Mouse (Mus musculus) stomach, embryonic 16.5 days (tissue): ENCODE data around the gene Crb3. TPM values are rescaled to one million over a fixed set of nuclear protein-coding genes. Genes with fewer than 3 reads are reported as not detected.

Source experiments
- ATAC-seq: fragments of 200-750 bp; cut with Nextera tagmentation; 2 replicates; pipeline ENCODE4 v1.8.0; 2017; ENCODE audit warnings: moderate number of reproducible peaks, moderate TSS enrichment; ENCODE audit not compliant: insufficient read depth, low FRiP score
- H3K27ac ChIP-seq: fragments of 300-500 bp; sonication (generic); 2 replicates; pipeline ENCODE4 v1.5.1; 2014; ENCODE audit warnings: low read length
- H3K27me3 ChIP-seq: fragments of 300-500 bp; sonication (generic); 2 replicates; pipeline ENCODE4 v1.6.1; 2014; ENCODE audit warnings: low read length, control low read depth, mixed read lengths; ENCODE audit not compliant: control insufficient read depth, insufficient read depth
- H3K36me3 ChIP-seq: fragments of 300-500 bp; sonication (generic); 2 replicates; pipeline ENCODE4 v1.6.1; 2014; ENCODE audit warnings: low read length; ENCODE audit not compliant: control insufficient read depth, insufficient read depth
- H3K4me1 ChIP-seq: fragments of 300-500 bp; sonication (generic); 2 replicates; pipeline ENCODE4 v1.6.1; 2014; ENCODE audit warnings: low read length, control low read depth, mixed read lengths; ENCODE audit not compliant: control insufficient read depth, insufficient read depth
- H3K4me2 ChIP-seq: fragments of 300-500 bp; sonication (generic); 2 replicates; pipeline ENCODE4 v1.6.1; 2014; ENCODE audit warnings: low read depth, low read length, mixed read lengths
- H3K4me3 ChIP-seq: fragments of 300-500 bp; sonication (generic); replicated peaks from 2 replicates; pipeline ENCODE4 v1.5.1; 2014; ENCODE audit warnings: mild to moderate bottlenecking, low read length
- H3K9ac ChIP-seq: fragments of 300-500 bp; sonication (generic); 2 replicates; pipeline ENCODE4 v1.6.1; 2014; ENCODE audit warnings: low read length
- H3K9me3 ChIP-seq: fragments of 300-500 bp; sonication (generic); replicated peaks from 2 replicates; pipeline ENCODE4 v1.6.1; 2016; ENCODE audit warnings: low read length, control low read depth; ENCODE audit not compliant: control insufficient read depth
- WGBS: fragments of 180-500 bp; shearing (Covaris S2); extraction: QIAGEN DNeasy Blood & Tissue Kit; methylation state at CpG from one replicate; pipeline ENCODE4 v1.1.7; 2014; 5-methylcytosine and 5-hydroxymethylcytosine counted together
- polyA plus RNA-seq: library from polyadenylated mRNA; unstranded; fragments of >200 nt; fragmentation: Nextera tagmentation; extraction: Ambion mirVana; gene quantifications from 2 replicates; pipeline ENCODE4 v1.2.1, GENCODE M21; 2015

Gene Crb3
- polyA plus RNA-seq, 1 experiment from 2014 or later = 62.6 TPM

DNA sequence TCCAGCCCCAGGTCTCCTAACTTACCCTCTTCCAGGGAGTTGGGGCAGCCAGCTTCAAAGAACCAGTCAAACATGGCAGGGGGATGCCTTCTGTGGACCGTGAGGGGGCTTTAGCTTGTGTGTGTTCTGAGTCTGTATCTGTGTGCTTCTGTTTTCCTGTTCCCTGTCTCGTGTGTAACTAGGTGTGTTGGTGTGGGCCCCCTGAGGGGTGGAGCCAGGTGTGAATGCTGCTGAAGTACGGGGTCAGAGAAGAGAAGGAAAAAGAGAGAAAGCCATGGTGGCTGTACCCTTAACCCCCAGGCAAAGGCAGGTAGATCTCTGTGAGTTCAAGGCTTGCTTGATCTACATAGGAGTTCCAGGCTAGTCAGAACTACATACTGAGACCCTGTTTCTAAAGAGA is 18.0 kb downstream of the Crb3 start:
- Histone ChIP-seq H3K4me3 (no peak overlapping the region), H3K27me3 (no peaks in the 10 kb centered on the region), H3K4me1 (peaks cover 4% of the 10 kb centered on the region; the same call in 1 of the 2 replicates), H3K4me2 (no peak overlapping the region), H3K9me3 (no peaks in the 10 kb centered on the region), H3K36me3 (no peaks in the 10 kb centered on the region), H3K27ac (no peak overlapping the region), H3K9ac (no peak overlapping the region)
- WGBS = 40% methylated on average over 3 of the region's 3 CpGs
- no peak for ATAC-seq

- 37% methylated on average over 6 of the region's 6 CpGs for WGBS
- Histone ChIP-seq H3K9me3 (no peaks in the 10 kb centered on the region), H3K4me2 (no peak within 1 kb of the TSS), H3K9ac (peak within 1 kb of the TSS; percentile 57), H3K27me3 (no peaks in the 10 kb centered on the region), H3K36me3 (no peaks in the 10 kb centered on the region), H3K4me1 (peaks cover 4% of the 10 kb centered on the region; the same call in 1 of the 2 replicates), H3K27ac (no peak within 1 kb of the TSS), H3K4me3 (no peak within 1 kb of the TSS; the same call in 1 of the 2 replicates)
- 0 out of 2 replicates have a peak, but pooled peaks have one; percentile 9 for ATAC-seq
Observed at GRCm38 (mm10) chr17:57078336-57078735, 19.4 kb downstream of the Crb3 start, which contains the start of gene Dennd1c. Gene Dennd1c, minus strand, starts transcription at chr17:57078514.

GRCm38 (mm10) chr17:57079919-57080318 is 21.0 kb downstream of the Crb3 start:
- Histone ChIP-seq H3K4me1 (peaks cover 4% of the 10 kb centered on the region; the same call in 1 of the 2 replicates), H3K27me3 (no peaks in the 10 kb centered on the region), H3K27ac (peak overlapping the region; percentile 51; the same call in 1 of the 2 replicates), H3K9ac (no peak overlapping the region), H3K36me3 (no peaks in the 10 kb centered on the region), H3K4me2 (no peak overlapping the region), H3K4me3 (no peak overlapping the region), H3K9me3 (no peaks in the 10 kb centered on the region)
- 52% methylated on average over 3 of the region's 3 CpGs for WGBS
- ATAC-seq = peak; percentile 39; the same call in 1 of the 2 replicates

- Histone ChIP-seq H3K4me1 (peaks cover 4% of the 10 kb centered on the region; the same call in 1 of the 2 replicates), H3K4me2 (no peak overlapping the region), H3K27ac (no peak overlapping the region), H3K9me3 (no peaks in the 10 kb centered on the region), H3K36me3 (no peaks in the 10 kb centered on the region), H3K27me3 (no peaks in the 10 kb centered on the region), H3K4me3 (no peak overlapping the region), H3K9ac (no peak overlapping the region)
- no peak for ATAC-seq
- 92% methylated on average over 31 of the region's 31 CpGs for WGBS
Observed at GRCm38 (mm10) chr17:57081234-57081842, 22.4 kb downstream of the Crb3 start.

DNA sequence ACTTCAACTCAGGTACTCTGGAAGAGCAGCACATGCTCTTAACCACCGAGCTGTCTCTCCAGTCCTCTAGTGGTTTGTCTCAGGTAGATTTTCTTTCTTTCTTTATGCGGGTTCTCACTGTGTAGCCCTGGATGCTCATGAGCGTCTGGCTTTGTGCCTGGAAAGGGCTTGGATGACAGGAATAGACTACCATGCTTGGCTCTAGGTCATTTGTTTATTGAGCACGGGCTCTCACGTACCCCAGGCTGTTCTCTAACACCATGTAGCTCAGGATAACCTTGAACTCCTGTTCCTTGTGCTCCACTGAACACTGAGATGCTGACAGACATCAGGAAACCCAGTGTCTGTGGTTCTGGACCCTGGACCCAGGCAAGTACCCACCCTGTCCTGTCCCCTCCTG is 23.6 kb downstream of the Crb3 start:
- 81% methylated on average over 5 of the region's 5 CpGs for WGBS
- no peak for ATAC-seq
- Histone ChIP-seq H3K9me3 (no peaks in the 10 kb centered on the region), H3K9ac (no peak overlapping the region), H3K36me3 (no peaks in the 10 kb centered on the region), H3K27me3 (no peaks in the 10 kb centered on the region; the same call in 1 of the 2 replicates), H3K4me2 (no peak overlapping the region), H3K4me3 (no peak overlapping the region), H3K4me1 (peaks cover 12% of the 10 kb centered on the region), H3K27ac (no peak overlapping the region)

- Histone ChIP-seq H3K36me3 (no peaks in the 10 kb centered on the region), H3K4me3 (no peak overlapping the region), H3K9me3 (no peaks in the 10 kb centered on the region), H3K9ac (no peak overlapping the region), H3K4me1 (peaks cover 7% of the 10 kb centered on the region; the same call in 1 of the 2 replicates), H3K27me3 (no peaks in the 10 kb centered on the region; the same call in 1 of the 2 replicates), H3K4me2 (no peak overlapping the region), H3K27ac (no peak overlapping the region)
- ATAC-seq = no peak
- 84% methylated on average over 11 of the region's 11 CpGs for WGBS
Observed at GRCm38 (mm10) chr17:57085970-57086757, 27.3 kb downstream of the Crb3 start.

DNA sequence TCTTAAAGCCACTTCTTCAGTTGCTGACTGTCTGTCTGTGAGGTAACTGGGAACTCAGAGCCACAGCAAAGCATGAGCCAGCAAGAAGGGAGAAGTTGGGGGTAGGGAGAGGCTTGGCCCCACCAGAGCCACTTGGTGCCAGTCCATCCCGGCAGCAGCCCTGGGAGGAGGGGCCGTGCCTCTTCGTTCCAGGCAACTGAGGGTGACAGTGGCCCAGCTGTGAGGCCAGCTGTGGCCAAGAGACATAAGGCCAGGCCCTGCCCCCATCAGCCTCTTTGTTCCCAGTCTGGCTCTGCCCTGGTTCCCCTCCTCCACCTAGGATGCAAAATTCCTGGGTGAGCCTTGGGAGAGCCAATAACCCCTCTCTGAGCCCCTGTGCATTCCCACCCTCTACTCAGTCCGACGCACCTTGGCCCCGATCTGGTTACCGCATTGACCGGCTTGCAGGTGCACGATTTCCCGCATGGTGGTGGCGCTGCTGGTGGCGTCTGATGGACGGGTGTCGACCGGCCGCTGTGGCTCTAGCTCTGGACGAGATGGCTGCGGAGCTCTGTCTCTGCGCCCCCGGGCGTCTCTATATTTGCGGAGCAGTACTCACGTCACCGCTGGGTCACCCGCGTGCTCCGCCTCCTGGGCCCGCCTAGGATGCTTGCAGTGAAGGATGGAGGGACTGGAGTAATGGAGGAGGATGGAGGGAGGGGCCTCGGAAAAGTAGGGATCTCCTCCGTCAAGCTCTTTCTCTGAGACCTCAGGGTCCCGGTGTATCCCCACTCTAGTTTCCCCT is 28.3 kb downstream of the Crb3 start, which contains the start of gene Tubb4a:
Tubb4a (minus strand) TSS at position 734 of the 784 bp plus-strand sequence.
- H3K27me3 ChIP-seq = no peaks in the 10 kb centered on the region; the same call in 1 of the 2 replicates

DNA sequence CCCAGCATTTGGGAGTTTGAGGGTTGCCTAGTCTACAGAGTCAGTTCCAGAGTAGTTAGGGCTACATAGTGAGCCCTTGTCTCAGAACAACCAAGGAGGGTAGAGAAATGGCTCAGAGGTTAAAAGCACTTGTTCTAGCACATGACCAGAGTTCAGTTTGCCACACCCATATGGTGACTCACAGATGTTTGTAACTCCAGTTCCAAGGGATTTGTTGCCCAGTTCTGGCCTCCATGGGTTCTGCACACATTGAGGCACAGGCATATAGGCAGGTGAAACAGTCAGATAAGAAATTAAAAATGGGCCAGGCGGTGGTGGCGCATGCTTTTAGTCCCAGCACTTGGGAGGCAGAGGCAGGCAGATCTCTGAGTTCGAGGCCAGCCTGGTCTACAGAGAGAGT is 35.3 kb downstream of the Crb3 start:
- Histone ChIP-seq H3K4me3 (no peak overlapping the region), H3K4me2 (no peak overlapping the region), H3K4me1 (peaks cover 8% of the 10 kb centered on the region; the same call in 1 of the 2 replicates), H3K9ac (no peak overlapping the region), H3K27me3 (no peaks in the 10 kb centered on the region), H3K9me3 (no peaks in the 10 kb centered on the region), H3K36me3 (no peaks in the 10 kb centered on the region), H3K27ac (no peak overlapping the region)
- ATAC-seq = no peak
- 90% methylated on average over 3 of the region's 3 CpGs for WGBS

More for the DNA sequence above, 28.3 kb downstream of the Crb3 start, which contains the start of gene Tubb4a:
- Histone ChIP-seq H3K4me1 (peaks cover 7% of the 10 kb centered on the region; the same call in 1 of the 2 replicates), H3K9ac (peak within 1 kb of the TSS; percentile 49; the same call in 1 of the 2 replicates), H3K4me2 (peak within 1 kb of the TSS; percentile 61), H3K4me3 (peak within 1 kb of the TSS; percentile 39), H3K36me3 (no peaks in the 10 kb centered on the region), H3K27ac (no peak within 1 kb of the TSS), H3K9me3 (no peaks in the 10 kb centered on the region)
- WGBS = 1% methylated on average over 31 of the region's 31 CpGs
- ATAC-seq = peak; percentile 68
